ENCODE assay signal across 16 mouse cellular contexts in genomic region chr16:30697209-30697608, GRCm38 (mm10).
"Had no signal": no experiment of that assay in that cellular context is flagged by ENCODE, and none has a peak within 500 bp of the region (broad histone marks: within the 10 kb centered on the region; RNA-seq: fewer than 3 reads in every experiment).

No protein-coding gene starts in this region.

- H3K4me2 ChIP-seq: lung, embryonic 15.5 days; midbrain, embryonic 11.5 days; midbrain, embryonic 13.5 days; midbrain, embryonic 15.5 days; neural tube, embryonic 12.5 days; stomach, embryonic 15.5 days had no signal

- H3K36me3 ChIP-seq: lung, embryonic 15.5 days; midbrain, embryonic 13.5 days; midbrain, embryonic 15.5 days; neural tube, embryonic 12.5 days; stomach, embryonic 15.5 days had no signal

- H3K4me3 ChIP-seq: lung, embryonic 15.5 days; megakaryocyte, embryonic 14.5 days; midbrain, embryonic 13.5 days; midbrain, embryonic 15.5 days; neural tube, embryonic 12.5 days; stomach, embryonic 15.5 days had no signal

- H3K9ac ChIP-seq: lung, embryonic 15.5 days; midbrain, embryonic 13.5 days; midbrain, embryonic 15.5 days; neural tube, embryonic 12.5 days; stomach, embryonic 15.5 days had no signal

- H3K27ac ChIP-seq: lung, embryonic 15.5 days; macrophage; midbrain, embryonic 13.5 days; midbrain, embryonic 15.5 days; neural tube, embryonic 12.5 days; stomach, embryonic 15.5 days; stomach, postnatal 0 days had no signal

- H3K9me3 ChIP-seq: lung, embryonic 15.5 days; midbrain, embryonic 13.5 days; midbrain, embryonic 15.5 days; neural tube, embryonic 12.5 days; stomach, embryonic 15.5 days had no signal

- ATAC-seq: lung, postnatal 0 days; midbrain, embryonic 13.5 days; midbrain, embryonic 15.5 days had no signal

- H3K4me1 ChIP-seq: lung, embryonic 15.5 days; midbrain, embryonic 15.5 days; neural tube, embryonic 12.5 days; stomach, embryonic 15.5 days had no signal

- H3K27me3 ChIP-seq: lung, embryonic 15.5 days; midbrain, embryonic 13.5 days; midbrain, embryonic 15.5 days; neural tube, embryonic 12.5 days; stomach, embryonic 15.5 days had no signal

- DNase-seq: lung, adult 2 months; lung, postnatal 14 days; lung, postnatal 36 days; thymus, adult 2 months; thymus, postnatal 25 days; thymus, postnatal 4 days had no signal
